Mouse (Mus musculus): ENCODE data around the gene Parp3. TPM values are rescaled to one million over a fixed set of nuclear protein-coding genes. Genes with fewer than 3 reads are reported as not detected.
A peak's percentile ranks its signal among the peaks of the same experiment; 100 is the strongest.
"Not testable (repeated sequence)": the region's sequence is repeated elsewhere in the genome, so short reads cannot be mapped to it uniquely, and the experiment has no call there.

Gene Parp3
- 2.8 and 3.5 TPM in 2 replicates for polyA plus RNA-seq (2016; fragmentation: Nextera tagmentation; extraction: Ambion mirVana)

DNA sequence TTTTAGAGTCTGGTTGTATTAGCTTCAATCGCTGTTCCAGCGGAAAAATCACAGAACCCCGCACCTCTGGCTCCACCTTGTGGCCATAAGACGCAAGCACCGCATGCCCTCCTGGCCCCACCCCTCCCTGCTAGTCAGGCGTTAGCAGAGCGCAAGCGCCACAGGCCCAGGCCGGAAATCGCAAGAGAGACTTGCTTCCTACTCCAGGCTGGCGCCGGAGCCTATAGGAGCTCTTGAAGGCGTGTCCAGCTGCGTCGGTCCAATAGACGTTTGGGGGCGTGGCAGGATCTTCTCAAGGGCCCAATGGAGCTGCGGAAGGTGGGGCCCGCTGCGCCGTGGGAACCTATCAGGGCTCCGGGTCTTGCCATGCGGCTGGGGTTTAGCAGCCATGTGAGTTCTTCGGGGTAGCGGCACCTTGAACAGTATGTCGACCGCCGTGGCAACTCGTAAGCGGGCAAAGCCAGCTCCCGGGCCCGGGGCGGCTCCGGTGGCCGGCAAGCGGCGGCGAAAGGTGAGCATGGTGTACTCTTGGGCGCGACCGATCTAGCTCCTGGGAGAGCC is at the start of gene Parp3:
Gene Parp3 (minus strand): TSS at position 26 of the 561 bp plus-strand sequence.
- Histone ChIP-seq H3K4me2 (peak within 1 kb of the TSS; percentile 80), H3K9ac (replicated peaks) (peak within 1 kb of the TSS; percentile 67), H3K27ac (peak within 1 kb of the TSS; percentile 60), H3K4me3 (replicated peaks) (peak within 1 kb of the TSS; percentile 59), H3K36me3 (peaks cover 28% of the 10 kb centered on the region), H3K4me1 (replicated peaks) (peaks cover 37% of the 10 kb centered on the region), H3K27me3 (no peaks in the 10 kb centered on the region), H3K9me3 (no peaks in the 10 kb centered on the region)
- peak; percentile 98 for ATAC-seq (ENCODE audit: insufficient number of reproducible peaks, insufficient read depth, low FRiP score, low TSS enrichment, low read depth)
- WGBS = under 1% methylated on average over 41 of the region's 41 CpGs

- H3K4me2 ChIP-seq = no peak overlapping the region
- H3K4me3 ChIP-seq (replicated peaks) = no peak overlapping the region
- H3K9ac ChIP-seq (replicated peaks) = no peak overlapping the region
- H3K4me1 ChIP-seq (replicated peaks) = no peaks in the 10 kb centered on the region
- H3K27ac ChIP-seq = no peak overlapping the region
- WGBS = 79% methylated on average over 8 of the region's 8 CpGs
- no peak for ATAC-seq (ENCODE audit: insufficient number of reproducible peaks, insufficient read depth, low FRiP score, low TSS enrichment, low read depth)
- no peaks in the 10 kb centered on the region for H3K27me3 ChIP-seq
- no peaks in the 10 kb centered on the region for H3K36me3 ChIP-seq
- H3K9me3 ChIP-seq = no peaks in the 10 kb centered on the region
Measured at GRCm38 (mm10) chr9:106519909-106520308, 43.2 kb upstream of the Parp3 start.

DNA sequence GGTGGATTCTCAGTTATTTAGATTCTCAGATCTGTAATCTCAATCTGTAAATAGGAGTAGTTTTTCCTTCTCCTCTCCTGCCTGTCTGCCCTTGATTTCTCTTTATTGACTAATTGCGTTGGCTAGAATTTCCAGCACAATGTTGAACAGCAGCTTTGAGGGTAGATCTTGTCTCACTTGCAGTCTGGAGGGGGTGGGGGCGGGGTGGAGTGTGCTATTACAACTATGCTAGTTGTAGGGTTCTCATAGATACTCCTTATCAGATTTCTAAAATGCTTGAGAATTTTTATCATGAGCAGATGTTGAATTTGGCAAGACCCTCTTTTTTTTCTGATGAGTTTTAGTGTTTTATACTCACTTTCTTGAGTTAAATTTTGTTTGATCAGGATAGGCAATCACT is 42.7 kb upstream of the Parp3 start:
- H3K9ac ChIP-seq (replicated peaks) = no peak overlapping the region
- H3K9me3 ChIP-seq = no peaks in the 10 kb centered on the region
- no peak overlapping the region for H3K27ac ChIP-seq
- 74% methylated on average over 2 of the region's 2 CpGs for WGBS
- no peak overlapping the region for H3K4me2 ChIP-seq
- H3K4me1 ChIP-seq (replicated peaks) = no peaks in the 10 kb centered on the region
- no peak overlapping the region for H3K4me3 ChIP-seq (replicated peaks)
- no peak for ATAC-seq (ENCODE audit: insufficient number of reproducible peaks, insufficient read depth, low FRiP score, low TSS enrichment, low read depth)
- H3K36me3 ChIP-seq = no peaks in the 10 kb centered on the region
- no peaks in the 10 kb centered on the region for H3K27me3 ChIP-seq

DNA sequence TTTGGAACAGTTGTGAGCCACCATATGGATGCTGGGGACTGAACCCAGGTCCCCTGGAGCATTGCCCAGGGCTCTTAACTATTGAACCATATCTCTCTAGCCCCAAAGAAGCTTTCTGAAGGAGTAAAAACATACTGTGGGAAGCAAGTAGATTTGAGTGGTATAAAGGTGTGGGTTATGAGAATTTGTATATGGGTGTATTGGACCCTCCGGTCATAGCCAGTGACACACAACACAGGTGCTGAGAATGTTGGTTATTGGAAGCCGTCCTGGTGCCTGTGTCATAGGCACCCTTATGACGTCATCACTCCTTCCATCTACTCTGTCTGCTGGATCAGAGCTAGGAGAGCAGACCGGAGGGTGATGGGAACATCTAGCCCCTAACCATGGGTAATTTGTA is 37.5 kb upstream of the Parp3 start, which contains the start of gene Iqcf5:
Gene Iqcf5 (plus strand): TSS at position 301 of the 400 bp plus-strand sequence.
- H3K4me1 ChIP-seq (replicated peaks) = no peaks in the 10 kb centered on the region
- 81% methylated on average over 4 of the region's 4 CpGs for WGBS
- H3K4me2 ChIP-seq = no peak within 1 kb of the TSS
- H3K27ac ChIP-seq = no peak within 1 kb of the TSS
- no peak within 1 kb of the TSS for H3K9ac ChIP-seq (replicated peaks)
- H3K36me3 ChIP-seq = no peaks in the 10 kb centered on the region
- no peak for ATAC-seq (ENCODE audit: insufficient number of reproducible peaks, insufficient read depth, low FRiP score, low TSS enrichment, low read depth)
- no peaks in the 10 kb centered on the region for H3K27me3 ChIP-seq
- H3K9me3 ChIP-seq = no peaks in the 10 kb centered on the region
- no peak within 1 kb of the TSS for H3K4me3 ChIP-seq (replicated peaks)

DNA sequence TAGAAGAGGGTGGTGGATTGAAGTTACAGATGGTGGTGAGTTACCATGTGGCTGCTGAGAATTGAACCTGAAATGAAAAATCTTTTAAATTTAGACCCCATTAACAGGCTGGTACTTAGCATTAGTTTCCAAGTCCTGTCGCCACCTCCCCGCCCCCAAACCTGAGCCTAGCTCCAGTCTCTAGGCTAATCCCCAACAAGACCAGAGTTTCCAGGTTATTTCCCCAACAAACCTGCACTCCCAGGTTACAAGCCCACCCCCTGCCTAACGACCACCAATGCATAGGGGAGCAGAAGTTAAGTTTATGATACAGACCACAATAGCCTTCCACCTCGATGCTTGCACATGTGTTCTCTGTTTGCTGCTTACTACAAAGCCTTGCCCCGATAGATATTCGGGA is 36.8 kb upstream of the Parp3 start:
- WGBS = 63% methylated on average over 6 of the region's 6 CpGs
- H3K9ac ChIP-seq (replicated peaks) = no peak overlapping the region
- H3K4me1 ChIP-seq (replicated peaks) = no peaks in the 10 kb centered on the region
- no peak overlapping the region for H3K4me3 ChIP-seq (replicated peaks)
- no peak overlapping the region for H3K27ac ChIP-seq
- ATAC-seq (ENCODE audit: insufficient number of reproducible peaks, insufficient read depth, low FRiP score, low TSS enrichment, low read depth) = no peak
- H3K36me3 ChIP-seq = no peaks in the 10 kb centered on the region
- no peaks in the 10 kb centered on the region for H3K27me3 ChIP-seq
- H3K9me3 ChIP-seq = no peaks in the 10 kb centered on the region
- H3K4me2 ChIP-seq = no peak overlapping the region

GRCm38 (mm10) chr9:106512729-106513450 is 36.1 kb upstream of the Parp3 start:
- WGBS = 61% methylated on average over 13 of the region's 13 CpGs
- Histone ChIP-seq H3K27me3 (no peaks in the 10 kb centered on the region), H3K9me3 (no peaks in the 10 kb centered on the region), H3K4me3 (replicated peaks) (no peak overlapping the region), H3K36me3 (no peaks in the 10 kb centered on the region), H3K9ac (replicated peaks) (no peak overlapping the region), H3K4me2 (no peak overlapping the region), H3K4me1 (replicated peaks) (no peaks in the 10 kb centered on the region), H3K27ac (no peak overlapping the region)
- no peak for ATAC-seq (ENCODE audit: insufficient number of reproducible peaks, insufficient read depth, low FRiP score, low TSS enrichment, low read depth)

DNA sequence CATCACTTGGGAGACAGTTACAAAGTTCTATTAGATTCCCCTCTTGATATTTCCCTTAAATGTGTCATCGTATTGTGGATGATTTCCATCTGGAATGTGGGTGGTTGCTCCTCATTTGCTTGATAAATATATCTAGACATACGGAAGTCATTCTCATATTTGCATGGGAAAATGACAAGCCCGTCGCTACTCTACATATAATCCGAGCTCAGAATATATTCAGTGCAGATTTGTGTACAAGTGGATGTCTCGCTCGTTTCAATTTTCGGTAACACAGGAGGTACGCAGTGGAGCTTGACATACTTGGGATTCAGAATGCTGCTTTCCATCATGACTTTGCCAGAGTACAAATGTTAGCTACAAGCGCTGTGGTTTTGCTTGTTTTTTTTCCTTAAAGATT is 32.6 kb upstream of the Parp3 start:
- no peak for ATAC-seq (ENCODE audit: insufficient number of reproducible peaks, insufficient read depth, low FRiP score, low TSS enrichment, low read depth)
- H3K27ac ChIP-seq = no peak overlapping the region
- H3K4me2 ChIP-seq = no peak overlapping the region
- H3K9me3 ChIP-seq = no peaks in the 10 kb centered on the region
- 91% methylated on average over 10 of the region's 10 CpGs for WGBS
- H3K27me3 ChIP-seq = no peaks in the 10 kb centered on the region
- no peaks in the 10 kb centered on the region for H3K4me1 ChIP-seq (replicated peaks)
- no peak overlapping the region for H3K9ac ChIP-seq (replicated peaks)
- H3K4me3 ChIP-seq (replicated peaks) = no peak overlapping the region
- H3K36me3 ChIP-seq = no peaks in the 10 kb centered on the region

GRCm38 (mm10) chr9:106504246-106504645 is 27.5 kb upstream of the Parp3 start:
- Histone ChIP-seq H3K27me3 (no peaks in the 10 kb centered on the region), H3K4me3 (replicated peaks) (no peak overlapping the region), H3K9me3 (no peaks in the 10 kb centered on the region), H3K36me3 (no peaks in the 10 kb centered on the region), H3K9ac (replicated peaks) (no peak overlapping the region), H3K4me1 (replicated peaks) (no peaks in the 10 kb centered on the region), H3K4me2 (no peak overlapping the region), H3K27ac (no peak overlapping the region)
- no peak for ATAC-seq (ENCODE audit: insufficient number of reproducible peaks, insufficient read depth, low FRiP score, low TSS enrichment, low read depth)
- 75% methylated on average over 6 of the region's 6 CpGs for WGBS

- H3K27me3 ChIP-seq = no peaks in the 10 kb centered on the region
Measured at GRCm38 (mm10) chr9:106501846-106502245, 25.1 kb upstream of the Parp3 start.

DNA sequence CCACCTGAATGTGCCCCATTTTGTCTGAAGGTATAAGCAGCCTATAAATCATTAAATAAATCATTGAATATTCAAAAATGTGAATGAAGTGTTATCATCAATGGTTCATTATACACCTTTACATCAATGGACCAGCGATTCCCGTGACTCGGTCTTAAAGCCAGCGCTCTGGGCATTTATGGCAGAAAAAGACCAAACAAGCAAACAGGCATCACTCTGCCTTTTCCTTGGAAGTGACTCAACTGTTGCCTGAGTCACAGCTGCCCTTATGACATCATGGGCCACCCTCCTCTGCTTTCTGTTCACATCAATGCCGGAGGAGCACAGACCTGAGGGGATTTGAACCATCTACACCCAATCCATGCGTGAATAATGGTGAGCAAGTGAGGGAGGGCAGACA is 22.9 kb upstream of the Parp3 start, which contains the start of gene Iqcf1:
Gene Iqcf1 (plus strand): TSS at position 301 of the 400 bp plus-strand sequence.
- Histone ChIP-seq H3K9ac (replicated peaks) (no peak within 1 kb of the TSS), H3K4me1 (replicated peaks) (no peaks in the 10 kb centered on the region), H3K27me3 (no peaks in the 10 kb centered on the region), H3K9me3 (no peaks in the 10 kb centered on the region), H3K36me3 (no peaks in the 10 kb centered on the region), H3K4me3 (replicated peaks) (no peak within 1 kb of the TSS), H3K4me2 (no peak within 1 kb of the TSS), H3K27ac (no peak within 1 kb of the TSS)
- 94% methylated on average over 6 of the region's 6 CpGs for WGBS
- no peak for ATAC-seq (ENCODE audit: insufficient number of reproducible peaks, insufficient read depth, low FRiP score, low TSS enrichment, low read depth)

More at GRCm38 (mm10) chr9:106501846-106502245, 25.1 kb upstream of the Parp3 start:
- Histone ChIP-seq H3K9ac (replicated peaks) (no peak overlapping the region), H3K4me3 (replicated peaks) (no peak overlapping the region), H3K27ac (no peak overlapping the region), H3K9me3 (no peaks in the 10 kb centered on the region), H3K4me2 (no peak overlapping the region), H3K36me3 (no peaks in the 10 kb centered on the region), H3K4me1 (replicated peaks) (no peaks in the 10 kb centered on the region)
- whole genome bisulfite sequencing = 87% methylated on average over 22 of the region's 22 CpGs
- ATAC-seq (ENCODE audit: insufficient number of reproducible peaks, insufficient read depth, low FRiP score, low TSS enrichment, low read depth) = no peak

DNA sequence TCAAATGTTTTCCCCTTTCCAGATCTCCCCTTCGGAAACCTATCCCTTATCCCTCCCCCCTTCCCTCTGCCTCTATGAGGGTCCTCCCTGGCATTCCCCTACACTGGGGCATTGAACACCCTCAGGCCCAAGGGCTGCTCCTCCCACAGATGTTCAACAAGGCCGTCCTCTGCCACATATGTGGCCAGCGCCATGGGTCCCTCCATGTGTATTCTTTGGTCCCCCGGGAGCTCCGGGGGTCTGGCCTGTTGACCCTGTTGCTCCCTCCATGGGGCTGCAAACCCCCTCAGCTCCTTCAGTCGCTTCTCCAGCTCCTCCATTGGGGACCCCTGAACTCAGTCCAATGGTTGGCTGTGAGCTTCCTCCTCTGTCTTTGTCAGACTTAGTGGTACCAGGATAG is 10.9 kb upstream of the Parp3 start:
- not testable (repeated sequence) for H3K27ac ChIP-seq; H3K4me1 ChIP-seq (replicated peaks); H3K4me2 ChIP-seq; H3K27me3 ChIP-seq; H3K9me3 ChIP-seq; H3K9ac ChIP-seq (replicated peaks); H3K4me3 ChIP-seq (replicated peaks); ATAC-seq (ENCODE audit: insufficient number of reproducible peaks, insufficient read depth, low FRiP score, low TSS enrichment, low read depth)
- peaks cover 39% of the 10 kb centered on the region for H3K36me3 ChIP-seq
- WGBS = 86% methylated on average over 6 of the region's 6 CpGs

All from limb, embryonic 12.5 days (tissue).